In genomic region chr12:85142803-85143202, GRCm38 (mm10) we compare ENCODE assay signal across 8 mouse cellular contexts. TPM values are rescaled to one million over a fixed set of nuclear protein-coding genes. Genes with fewer than 3 reads are reported as not detected.
DNase-seq lines count a peak whose midpoint lies in the region; ATAC-seq and TF ChIP-seq lines count a peak whose summit lies in the region.

No protein-coding gene starts in this region.

- intact Hi-C loops in gastrocnemius, adult 2 months (cut with DNase I): loop anchor here (1.0 to 10.0 kb wide), 2 partner anchors 162 to 342 kb away; no protein-coding TSS in a partner anchor

- peak; percentile 96 for TF ChIP-seq CTCF in gastrocnemius, adult 2 months (IDR thresholded peaks at IDR 0.05)

- H3K9ac ChIP-seq in heart, embryonic 11.5 days (ENCODE audit: low read depth, low read length): no peak overlapping the region
- H3K9ac ChIP-seq in kidney, embryonic 14.5 days (ENCODE audit: low read depth, low read length): no peak overlapping the region
- no peak overlapping the region for H3K9ac ChIP-seq in liver, embryonic 11.5 days (ENCODE audit: low read depth, low read length)

- peaks cover 10% of the 10 kb centered on the region for H3K4me1 ChIP-seq in heart, embryonic 11.5 days (ENCODE audit: control insufficient read depth, insufficient read depth, low read length)
- peaks cover 11% of the 10 kb centered on the region for H3K4me1 ChIP-seq in kidney, embryonic 14.5 days (ENCODE audit: control insufficient read depth, insufficient read depth, low read length)
- 0 out of 2 replicates have a peak, but pooled peaks cover 3% of the 10 kb centered on the region for H3K4me1 ChIP-seq in liver, embryonic 11.5 days (replicated peaks; ENCODE audit: control insufficient read depth, insufficient read depth, low read length)

- peak; percentile 98 for DNase-seq in heart, adult 11 months
- peak; percentile 93 to 96 for DNase-seq in cerebellum, postnatal 14 days
- peak; percentile 90 for DNase-seq in gastrocnemius, adult 2 months
- peak; percentile 71 for DNase-seq in liver, embryonic 11.5 days (ENCODE audit: low spot score)
- peak; percentile 88 for DNase-seq in naive thymus-derived CD4-positive, alpha-beta T cell, adult 2 months (ENCODE audit: low read depth)
- DNase-seq in spleen, postnatal 36 days (ENCODE audit: low spot score in 2 of 2): peak; percentile 62 to 66

- 12% methylated on average over 4 of the region's 4 CpGs for WGBS in heart, embryonic 11.5 days (ENCODE audit: insufficient replicate concordance)
- 15% methylated on average over 4 of the region's 4 CpGs for WGBS in kidney, embryonic 14.5 days
- WGBS in liver, embryonic 11.5 days: 23% methylated on average over 4 of the region's 4 CpGs

- no peaks in the 10 kb centered on the region for H3K36me3 ChIP-seq in heart, embryonic 11.5 days (ENCODE audit: control insufficient read depth, insufficient read depth, low read length)
- H3K36me3 ChIP-seq in kidney, embryonic 14.5 days (ENCODE audit: control insufficient read depth, insufficient read depth, low read length): no peaks in the 10 kb centered on the region
- H3K36me3 ChIP-seq in liver, embryonic 11.5 days (ENCODE audit: control insufficient read depth, insufficient read depth, low read length): no peaks in the 10 kb centered on the region

- H3K4me3 ChIP-seq in heart, embryonic 11.5 days (ENCODE audit: low read depth, low read length): no peak overlapping the region
- no peak overlapping the region for H3K4me3 ChIP-seq in gastrocnemius, adult 2 months
- no peak overlapping the region for H3K4me3 ChIP-seq in kidney, embryonic 14.5 days (ENCODE audit: low read length)
- no peak overlapping the region for H3K4me3 ChIP-seq in liver, embryonic 11.5 days (ENCODE audit: low read depth, low read length)

- H3K27ac ChIP-seq in heart, embryonic 11.5 days (ENCODE audit: low read depth, low read length): no peak overlapping the region
- peak overlapping the region; percentile 64; the same call in 1 of the 2 replicates for H3K27ac ChIP-seq in gastrocnemius, adult 2 months
- H3K27ac ChIP-seq in kidney, embryonic 14.5 days (ENCODE audit: low read depth, low read length): no peak overlapping the region
- H3K27ac ChIP-seq in liver, embryonic 11.5 days (ENCODE audit: low read depth, low read length): no peak overlapping the region

- no peak overlapping the region for H3K4me2 ChIP-seq in heart, embryonic 11.5 days
- no peak overlapping the region for H3K4me2 ChIP-seq in kidney, embryonic 14.5 days (replicated peaks; ENCODE audit: low read depth, low read length)
- H3K4me2 ChIP-seq in liver, embryonic 11.5 days: no peak overlapping the region

- no peak for ATAC-seq in heart, embryonic 11.5 days (replicated peaks; ENCODE audit: insufficient number of reproducible peaks, low FRiP score, low TSS enrichment)
- peak; percentile 71 for ATAC-seq in kidney, embryonic 14.5 days (ENCODE audit: low FRiP score, low TSS enrichment)
- peak; percentile 65 for ATAC-seq in liver, embryonic 11.5 days (replicated peaks; ENCODE audit: low FRiP score)

- peaks cover 8% of the 10 kb centered on the region; the same call in 1 of the 2 replicates for H3K27me3 ChIP-seq in heart, embryonic 11.5 days (ENCODE audit: control insufficient read depth, insufficient read depth, low read length)
- H3K27me3 ChIP-seq in kidney, embryonic 14.5 days (ENCODE audit: control insufficient read depth, insufficient read depth, low read length): no peaks in the 10 kb centered on the region
- peaks cover 13% of the 10 kb centered on the region for H3K27me3 ChIP-seq in liver, embryonic 11.5 days (replicated peaks; ENCODE audit: control insufficient read depth, insufficient read depth, low read length)

- no peaks in the 10 kb centered on the region for H3K9me3 ChIP-seq in heart, embryonic 11.5 days (replicated peaks; ENCODE audit: control insufficient read depth, low read length)
- H3K9me3 ChIP-seq in kidney, embryonic 14.5 days (ENCODE audit: control insufficient read depth, low read length): no peaks in the 10 kb centered on the region
- no peaks in the 10 kb centered on the region for H3K9me3 ChIP-seq in liver, embryonic 11.5 days (ENCODE audit: control insufficient read depth, low read length)

RNA-seq across cellular contexts. Expression of gene Rps6kl1, which starts 8.3 kb away (rescaled TPM):
- polyA plus RNA-seq in heart, embryonic 11.5 days (2014; fragmentation: Nextera tagmentation; extraction: Ambion mirVana): 0.94 and 1.3 TPM in 2 replicates
- total RNA-seq in gastrocnemius, adult 2 months (2021): 1 to 10 TPM in 1 of 2 experiments, under 1 TPM in 1; 0.94 to 1.1 TPM
- 0.61 and 1.0 TPM in 2 replicates for polyA plus RNA-seq in kidney, embryonic 14.5 days (2014; fragmentation: Nextera tagmentation; extraction: Ambion mirVana)
- polyA plus RNA-seq in liver, embryonic 11.5 days (2014; fragmentation: Nextera tagmentation; extraction: Ambion mirVana): 0.99 and 1.1 TPM in 2 replicates

RNA-seq across cellular contexts. Expression of gene Dlst, which starts 32.2 kb away (rescaled TPM):
- polyA plus RNA-seq in heart, embryonic 11.5 days (2014; fragmentation: Nextera tagmentation; extraction: Ambion mirVana): 170 and 200 TPM in 2 replicates
- total RNA-seq in gastrocnemius, adult 2 months (2021): 100 to 1,000 TPM; 247 to 365 TPM
- 68.1 and 119 TPM in 2 replicates for polyA plus RNA-seq in kidney, embryonic 14.5 days (2014; fragmentation: Nextera tagmentation; extraction: Ambion mirVana)
- 139 and 143 TPM in 2 replicates for polyA plus RNA-seq in liver, embryonic 11.5 days (2014; fragmentation: Nextera tagmentation; extraction: Ambion mirVana)

RNA-seq across cellular contexts. Expression of gene Prox2, which starts 32.2 kb away (rescaled TPM):
- polyA plus RNA-seq in heart, embryonic 11.5 days (2014; fragmentation: Nextera tagmentation; extraction: Ambion mirVana): 2.5 and 3.1 TPM in 2 replicates
- 1 to 10 TPM; 1.7 to 3.0 TPM for total RNA-seq in gastrocnemius, adult 2 months (2021)
- polyA plus RNA-seq in kidney, embryonic 14.5 days (2014; fragmentation: Nextera tagmentation; extraction: Ambion mirVana): 2.9 and 3.3 TPM in 2 replicates
- polyA plus RNA-seq in liver, embryonic 11.5 days (2014; fragmentation: Nextera tagmentation; extraction: Ambion mirVana): 3.8 and 4.3 TPM in 2 replicates

RNA-seq across cellular contexts. Expression of gene Pgf, which starts 34.8 kb away (rescaled TPM):
- 9.0 and 12.7 TPM in 2 replicates for polyA plus RNA-seq in heart, embryonic 11.5 days (2014; fragmentation: Nextera tagmentation; extraction: Ambion mirVana)
- total RNA-seq in gastrocnemius, adult 2 months (2021): 1 to 10 TPM; 1.5 to 1.8 TPM
- polyA plus RNA-seq in kidney, embryonic 14.5 days (2014; fragmentation: Nextera tagmentation; extraction: Ambion mirVana): 16.3 and 21.9 TPM in 2 replicates
- polyA plus RNA-seq in liver, embryonic 11.5 days (2014; fragmentation: Nextera tagmentation; extraction: Ambion mirVana): 4.0 and 5.7 TPM in 2 replicates
